Comparison of ENCODE assay signal across 26 mouse cellular contexts in genomic region chr7:132455071-132455720, GRCm38 (mm10).
DNase-seq lines count a peak whose midpoint lies in the region; ATAC-seq and TF ChIP-seq lines count a peak whose summit lies in the region.
"Had no signal": no experiment of that assay in that cellular context is flagged by ENCODE, and none has a peak within 500 bp of the region (broad histone marks: within the 10 kb centered on the region; RNA-seq: fewer than 3 reads in every experiment).

No protein-coding gene starts in this region.

- no peak overlapping the region for H3K27ac ChIP-seq in lung, embryonic 14.5 days (ENCODE audit: low read depth)
- no peak overlapping the region for H3K27ac ChIP-seq in midbrain, postnatal 0 days (ENCODE audit: low read depth, low read length)
- H3K27ac ChIP-seq in midbrain, embryonic 10.5 days (replicated peaks) = no peak overlapping the region
- H3K27ac ChIP-seq in limb, embryonic 10.5 days = peak overlapping the region; percentile 48; the same call in 1 of the 2 replicates
- H3K27ac ChIP-seq: embryonic facial prominence, embryonic 13.5 days; forebrain, embryonic 12.5 days; kidney, embryonic 15.5 days; limb, embryonic 13.5 days; liver, embryonic 12.5 days; stomach, embryonic 15.5 days had no signal

- H3K9ac ChIP-seq in lung, embryonic 14.5 days = no peak overlapping the region
- no peak overlapping the region for H3K9ac ChIP-seq in midbrain, postnatal 0 days (replicated peaks; ENCODE audit: low read length, poor library complexity, severe bottlenecking)
- H3K9ac ChIP-seq: embryonic facial prominence, embryonic 13.5 days; forebrain, embryonic 12.5 days; kidney, embryonic 15.5 days; limb, embryonic 13.5 days; liver, embryonic 12.5 days; stomach, embryonic 15.5 days had no signal

- no peak overlapping the region for H3K4me2 ChIP-seq in lung, embryonic 14.5 days
- no peak overlapping the region for H3K4me2 ChIP-seq in midbrain, postnatal 0 days (ENCODE audit: low read depth, low read length, poor library complexity, severe bottlenecking)
- H3K4me2 ChIP-seq: embryonic facial prominence, embryonic 13.5 days; forebrain, embryonic 12.5 days; heart, embryonic 11.5 days; kidney, embryonic 15.5 days; limb, embryonic 13.5 days; liver, embryonic 12.5 days; stomach, embryonic 15.5 days had no signal

- no peaks in the 10 kb centered on the region for H3K36me3 ChIP-seq in lung, embryonic 14.5 days (ENCODE audit: insufficient read depth)
- H3K36me3 ChIP-seq in midbrain, postnatal 0 days (ENCODE audit: insufficient read depth, low read length) = no peaks in the 10 kb centered on the region
- no peaks in the 10 kb centered on the region for H3K36me3 ChIP-seq in midbrain, embryonic 10.5 days
- H3K36me3 ChIP-seq in limb, embryonic 10.5 days = no peaks in the 10 kb centered on the region
- H3K36me3 ChIP-seq: embryonic facial prominence, embryonic 13.5 days; forebrain, embryonic 12.5 days; kidney, embryonic 15.5 days; limb, embryonic 13.5 days; liver, embryonic 12.5 days; stomach, embryonic 15.5 days had no signal

- no peak overlapping the region for H3K4me3 ChIP-seq in lung, embryonic 14.5 days (ENCODE audit: low read depth, low read length)
- H3K4me3 ChIP-seq in midbrain, postnatal 0 days (ENCODE audit: low read depth, low read length) = no peak overlapping the region
- no peak overlapping the region for H3K4me3 ChIP-seq in midbrain, embryonic 10.5 days
- no peak overlapping the region for H3K4me3 ChIP-seq in limb, embryonic 10.5 days
- H3K4me3 ChIP-seq: embryonic facial prominence, embryonic 13.5 days; erythroblast, embryonic 14.5 days; forebrain, embryonic 12.5 days; kidney, embryonic 15.5 days; limb, embryonic 13.5 days; liver, embryonic 12.5 days; stomach, embryonic 15.5 days had no signal

- WGBS in lung, embryonic 14.5 days = 46% methylated on average over 11 of the region's 11 CpGs
- 38% methylated on average over 11 of the region's 11 CpGs for WGBS in midbrain, postnatal 0 days
- WGBS in midbrain, embryonic 10.5 days = 41% methylated on average over 11 of the region's 11 CpGs
- 32% methylated on average over 11 of the region's 11 CpGs for whole genome bisulfite sequencing in limb, embryonic 10.5 days

- DNase-seq in lung, embryonic 14.5 days = peak; percentile 67
- DNase-seq in lung, postnatal 36 days = no peak
- DNase-seq in midbrain, postnatal 0 days (ENCODE audit: low spot score) = peak; percentile 40
- DNase-seq in midbrain, embryonic 10.5 days (ENCODE audit: low spot score) = no peak
- DNase-seq in limb, embryonic 10.5 days (ENCODE audit: low spot score) = no peak
- peak; percentile 23 for DNase-seq in retina, postnatal 7 days (ENCODE audit: low read depth, low spot score)
- DNase-seq in adrenal gland, postnatal 25 days = no peak
- DNase-seq in kidney, adult 18-20 months = no peak
- DNase-seq: cerebellum, adult 8-10 months; cerebellum, postnatal 36 days; embryo, embryonic 11 days; gastrocnemius, postnatal 10 days; kidney, postnatal 36 days; layer of hippocampus, postnatal 36 days; lung, adult 2 months; thymus, adult 18-20 months; thymus, postnatal 36 days had no signal

- H3K4me1 ChIP-seq in lung, embryonic 14.5 days (ENCODE audit: insufficient read depth) = no peaks in the 10 kb centered on the region
- H3K4me1 ChIP-seq in midbrain, postnatal 0 days (ENCODE audit: insufficient read depth, low read length) = no peaks in the 10 kb centered on the region
- peaks cover 31% of the 10 kb centered on the region for H3K4me1 ChIP-seq in midbrain, embryonic 10.5 days
- peaks cover 38% of the 10 kb centered on the region for H3K4me1 ChIP-seq in limb, embryonic 10.5 days
- H3K4me1 ChIP-seq: liver, embryonic 12.5 days; stomach, embryonic 15.5 days had no signal

- no peak for TF ChIP-seq CTCF in lung, embryonic 14.5 days (IDR thresholded peaks at IDR 0.05; ENCODE audit: low read depth)
- no peak for TF ChIP-seq CTCF in midbrain, postnatal 0 days (IDR thresholded peaks at IDR 0.05)

- no peaks in the 10 kb centered on the region for H3K9me3 ChIP-seq in lung, embryonic 14.5 days (ENCODE audit: low read depth, low read length)
- H3K9me3 ChIP-seq in midbrain, postnatal 0 days (ENCODE audit: low read length) = no peaks in the 10 kb centered on the region
- no peaks in the 10 kb centered on the region for H3K9me3 ChIP-seq in midbrain, embryonic 10.5 days (replicated peaks)
- H3K9me3 ChIP-seq in limb, embryonic 10.5 days (replicated peaks) = no peaks in the 10 kb centered on the region
- H3K9me3 ChIP-seq: embryonic facial prominence, embryonic 13.5 days; forebrain, embryonic 12.5 days; kidney, embryonic 15.5 days; limb, embryonic 13.5 days; stomach, embryonic 15.5 days had no signal

- no peaks in the 10 kb centered on the region for H3K27me3 ChIP-seq in lung, embryonic 14.5 days (ENCODE audit: insufficient read depth, low read length)
- H3K27me3 ChIP-seq in midbrain, postnatal 0 days (ENCODE audit: insufficient read depth, low read length) = no peaks in the 10 kb centered on the region
- peaks cover 8% of the 10 kb centered on the region; the same call in 1 of the 2 replicates for H3K27me3 ChIP-seq in midbrain, embryonic 10.5 days (ENCODE audit: low read depth, poor library complexity, severe bottlenecking)
- H3K27me3 ChIP-seq in limb, embryonic 10.5 days (ENCODE audit: low read depth, poor library complexity, severe bottlenecking) = peaks cover 19% of the 10 kb centered on the region
- H3K27me3 ChIP-seq: embryonic facial prominence, embryonic 13.5 days; forebrain, embryonic 12.5 days; kidney, embryonic 15.5 days; limb, embryonic 13.5 days; liver, embryonic 12.5 days; Patski; stomach, embryonic 15.5 days had no signal

- ATAC-seq in lung, embryonic 14.5 days (ENCODE audit: insufficient read depth) = no peak
- no peak for ATAC-seq in midbrain, postnatal 0 days (ENCODE audit: low FRiP score)
- ATAC-seq: liver, embryonic 12.5 days; Patski had no signal

Comparison
In these comparisons a context has a peak if more than half of its experiments do, and no peak if none do; other contexts are left out.
1. DNase-seq: peak in lung, embryonic 14.5 days (single experiment), midbrain, postnatal 0 days (single experiment) and retina, postnatal 7 days (single experiment); none in lung, postnatal 36 days (single experiment), midbrain, embryonic 10.5 days (single experiment), limb, embryonic 10.5 days (single experiment), adrenal gland, postnatal 25 days (single experiment) and kidney, adult 18-20 months (single experiment).